Mouse (Mus musculus) Patski (cell line): ENCODE data around the gene Rtraf. TPM values are rescaled to one million over a fixed set of nuclear protein-coding genes. Genes with fewer than 3 reads are reported as not detected.

Experiments used
- ATAC-seq: fragments of 100-300 bp; one replicate; pipeline ENCODE4 v1.8.0; 2021
- CTCF ChIA-PET: fragments of 350-600 bp; sonication (Branson Sonifier 250); formaldehyde crosslinking; loops from one replicate; lab custom pipeline; 2022; ENCODE audit warnings: inconsistent platforms; lab: Charles Lee
- POLR2A ChIA-PET: fragments of 350-600 bp; sonication (Branson Sonifier 250); formaldehyde crosslinking; loops from one replicate; lab custom pipeline; 2022; ENCODE audit warnings: antibody characterized with exemption, inconsistent platforms; lab: Charles Lee
- DNase-seq: peaks from one replicate; pipeline ENCODE4 v3.0.0-alpha.2; 2011; ENCODE audit warnings: low read depth, low spot score
- H3K27me3 ChIP-seq: fragments of 371-371 bp; one replicate; pipeline ENCODE4 v1.5.1; 2021
- CTCF ChIP-seq: fragments of 100-300 bp; IDR thresholded peaks from one replicate; pipeline ENCODE4 v1.5.1; 2021
- in situ Hi-C: fragments of 300-500 bp; cut with MboI; formaldehyde crosslinking; loops from 3 replicates; pipeline ENCODE4 v1.11.1; 2018; ENCODE audit warnings: low pct_unique_long_range_greater_than_20kb, mixed read lengths
- polyA plus RNA-seq: library from polyadenylated mRNA; unstranded; gene quantifications from one replicate; pipeline ENCODE4 v1.2.3, GENCODE M21; 2021

Gene Rtraf
- polyA plus RNA-seq, 1 experiment from 2014 or later = 136 TPM

GRCm38 (mm10) chr14:19776890-19777289, 46.7 kb downstream of the Rtraf start:
- ATAC-seq (no peak), DNase-seq (no peak)
- POLR2A ChIA-PET = interaction anchor here (0.7 kb wide), 1 partner anchor 82 kb away, joined by 3 read pairs; no protein-coding TSS in a partner anchor
- no peak for TF ChIP-seq CTCF
- no peaks in the 10 kb centered on the region for H3K27me3 ChIP-seq
- CTCF ChIA-PET = interaction anchor here (0.6 to 4.0 kb wide), 6 partner anchors 8 to 68 kb away, joined by 3 to 19 read pairs (median 3); no protein-coding TSS in a partner anchor
- in situ Hi-C loops = no loop called here

GRCm38 (mm10) chr14:19776179-19776578, 47.4 kb downstream of the Rtraf start:
- no peak for TF ChIP-seq CTCF
- in situ Hi-C loops = no loop called here
- ChIA-PET POLR2A (interaction anchor here (0.6 kb wide), 1 partner anchor 10 kb away, joined by 3 read pairs; no protein-coding TSS in a partner anchor), CTCF (interaction anchor here (0.6 to 4.0 kb wide), 8 partner anchors 9 to 69 kb away, joined by 3 to 19 read pairs (median 4); no protein-coding TSS in a partner anchor)
- ATAC-seq = no peak
- DNase-seq = no peak
- no peaks in the 10 kb centered on the region for H3K27me3 ChIP-seq

GRCm38 (mm10) chr14:19775491-19775890, 48.1 kb downstream of the Rtraf start:
- POLR2A ChIA-PET = interaction anchor here (0.5 to 0.7 kb wide), 2 partner anchors 271 to 1263 kb away, joined by 4 to 11 read pairs; no protein-coding TSS in a partner anchor
- DNase-seq (no peak), ATAC-seq (no peak)
- no peaks in the 10 kb centered on the region for H3K27me3 ChIP-seq
- CTCF ChIA-PET = interaction anchor here (1.1 to 4.0 kb wide), 4 partner anchors 10 to 68 kb away, joined by 3 to 19 read pairs (median 4); no protein-coding TSS in a partner anchor
- in situ Hi-C loops = no loop called here
- no peak for TF ChIP-seq CTCF

GRCm38 (mm10) chr14:19774036-19774628, 49.5 kb downstream of the Rtraf start:
- POLR2A ChIA-PET = no interaction called here
- CTCF ChIA-PET = interaction anchor here (2.1 to 4.0 kb wide), 2 partner anchors 11 to 21 kb away, joined by 5 to 19 read pairs; no protein-coding TSS in a partner anchor
- ATAC-seq (no peak), DNase-seq (no peak)
- in situ Hi-C loops = no loop called here
- H3K27me3 ChIP-seq = no peaks in the 10 kb centered on the region
- TF ChIP-seq CTCF = no peak

GRCm38 (mm10) chr14:19771173-19771572, 52.5 kb downstream of the Rtraf start:
- in situ Hi-C loops = no loop called here
- DNase-seq = no peak
- ChIA-PET CTCF (interaction anchor here (0.6 to 1.5 kb wide), 5 partner anchors 9 to 62 kb away, joined by 3 to 7 read pairs (median 3); no protein-coding TSS in a partner anchor), POLR2A (interaction anchor here (1.3 kb wide), 1 partner anchor 18 kb away, joined by 4 read pairs; no protein-coding TSS in a partner anchor)
- ATAC-seq = no peak
- H3K27me3 ChIP-seq = no peaks in the 10 kb centered on the region
- no peak for TF ChIP-seq CTCF

- ATAC-seq (no peak), DNase-seq (no peak)
- no peak for TF ChIP-seq CTCF
- no peaks in the 10 kb centered on the region for H3K27me3 ChIP-seq
- POLR2A ChIA-PET = interaction anchor here (0.5 to 1.1 kb wide), 3 partner anchors 15 to 32 kb away, joined by 3 to 5 read pairs (median 3); no protein-coding TSS in a partner anchor
- CTCF ChIA-PET = interaction anchor here (1.0 to 1.2 kb wide), 4 partner anchors 15 to 47 kb away, joined by 3 to 5 read pairs (median 3); no protein-coding TSS in a partner anchor
- in situ Hi-C loops = no loop called here
These were observed 54.0 kb downstream of the Rtraf start for GRCm38 (mm10) chr14:19769441-19770200.

GRCm38 (mm10) chr14:19768648-19769047, 55.0 kb downstream of the Rtraf start:
- no peak for ATAC-seq
- H3K27me3 ChIP-seq = no peaks in the 10 kb centered on the region
- ChIA-PET POLR2A (no interaction called here), CTCF (interaction anchor here (0.8 to 1.2 kb wide), 3 partner anchors 29 to 48 kb away, joined by 3 to 5 read pairs (median 3); no protein-coding TSS in a partner anchor)
- no peak for DNase-seq
- no peak for TF ChIP-seq CTCF
- in situ Hi-C loops = no loop called here

GRCm38 (mm10) chr14:19766380-19766649, 57.3 kb downstream of the Rtraf start:
- DNase-seq = no peak
- no peak for ATAC-seq
- in situ Hi-C loops = no loop called here
- no peak for TF ChIP-seq CTCF
- CTCF ChIA-PET = interaction anchor here (0.8 to 1.4 kb wide), 5 partner anchors 10 to 59 kb away, joined by 3 read pairs; no protein-coding TSS in a partner anchor
- POLR2A ChIA-PET = interaction anchor here (0.5 kb wide), 1 partner anchor 10 kb away, joined by 3 read pairs; no protein-coding TSS in a partner anchor
- no peaks in the 10 kb centered on the region for H3K27me3 ChIP-seq

- ATAC-seq (no peak), DNase-seq (no peak)
- no peak for TF ChIP-seq CTCF
- H3K27me3 ChIP-seq = no peaks in the 10 kb centered on the region
- in situ Hi-C loops = no loop called here
- CTCF ChIA-PET = interaction anchor here (0.8 to 2.0 kb wide), 5 partner anchors 10 to 59 kb away, joined by 3 to 4 read pairs (median 3); no protein-coding TSS in a partner anchor
- POLR2A ChIA-PET = no interaction called here
These were observed 57.9 kb downstream of the Rtraf start for GRCm38 (mm10) chr14:19765539-19766379.
